Mouse (Mus musculus) c-Kit-positive CD71-negative TER-119-negative erythroid progenitor cells, embryonic 14.5 days (primary cell): ENCODE measurements around the gene Gm10251.
"Not testable (repeated sequence)": the region's sequence is repeated elsewhere in the genome, so short reads cannot be mapped to it uniquely, and the experiment has no call there.

Source experiments
- DNase-seq: peaks from one replicate; pipeline ENCODE4 v3.0.0-alpha.2; 2013; ENCODE audit warnings: low read depth

Gm10251 gene

GRCm38 (mm10) chr14:6684070-6684469 is at the start of gene Gm10251:
Gene Gm10251, minus strand, starts transcription at chr14:6684170.
- not testable (repeated sequence) for DNase-seq

DNA sequence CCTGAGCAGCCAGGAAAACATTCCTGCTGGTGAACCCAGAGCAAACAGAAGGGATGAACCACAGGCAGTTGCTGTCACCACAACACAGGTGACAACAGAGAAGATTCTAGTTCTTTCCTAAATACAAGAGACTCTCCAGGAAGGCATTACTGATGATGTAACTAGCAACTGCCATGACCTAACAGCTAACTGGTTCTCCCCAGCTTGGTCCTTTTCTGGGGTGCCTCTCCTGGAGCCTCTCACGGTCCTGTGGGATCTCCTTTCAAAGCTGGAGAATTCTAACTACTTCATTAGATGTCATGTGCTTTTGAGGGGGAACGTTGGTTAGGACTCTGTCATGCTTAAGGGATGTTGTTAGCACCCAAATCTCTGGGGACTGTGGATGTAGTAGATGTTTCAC is 36.2 kb upstream of the Gm10251 start, which contains the start of gene Gm8050:
Gm8050 (minus strand) TSS at position 101 of the 400 bp plus-strand sequence.
- DNase-seq = not testable (repeated sequence)

- not testable (repeated sequence) for DNase-seq
These were observed 61.7 kb downstream of the Gm10251 start, which contains the start of gene Gm3460 for GRCm38 (mm10) chr14:6622318-6622717. Gene Gm3460, minus strand, starts transcription at chr14:6622418.

- DNase-seq = not testable (repeated sequence)
These were observed 77.5 kb downstream of the Gm10251 start for GRCm38 (mm10) chr14:6606436-6606835.

GRCm38 (mm10) chr14:6605004-6605403 is 79.0 kb downstream of the Gm10251 start:
- DNase-seq = not testable (repeated sequence)

DNA sequence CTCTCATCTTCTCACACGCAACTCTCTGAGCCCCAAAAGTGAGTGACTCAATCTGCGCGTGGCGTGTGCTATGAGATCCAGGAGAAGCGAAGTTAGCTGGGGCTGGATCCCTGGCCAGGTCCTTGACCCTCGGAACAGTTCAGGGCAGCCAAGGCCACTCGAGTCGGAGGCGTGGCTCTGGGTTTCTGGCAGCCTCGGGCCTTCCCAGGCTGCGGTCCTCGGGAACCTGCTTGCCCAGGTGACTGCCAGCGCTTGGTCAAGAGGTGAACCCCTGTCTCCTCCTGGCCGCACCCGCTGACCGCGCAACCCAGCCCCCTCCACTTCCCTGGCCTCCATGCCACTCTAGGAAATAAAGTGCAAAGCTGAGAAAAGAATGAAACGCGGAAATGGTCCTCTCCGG is 79.4 kb downstream of the Gm10251 start:
- DNase-seq = not testable (repeated sequence)

DNA sequence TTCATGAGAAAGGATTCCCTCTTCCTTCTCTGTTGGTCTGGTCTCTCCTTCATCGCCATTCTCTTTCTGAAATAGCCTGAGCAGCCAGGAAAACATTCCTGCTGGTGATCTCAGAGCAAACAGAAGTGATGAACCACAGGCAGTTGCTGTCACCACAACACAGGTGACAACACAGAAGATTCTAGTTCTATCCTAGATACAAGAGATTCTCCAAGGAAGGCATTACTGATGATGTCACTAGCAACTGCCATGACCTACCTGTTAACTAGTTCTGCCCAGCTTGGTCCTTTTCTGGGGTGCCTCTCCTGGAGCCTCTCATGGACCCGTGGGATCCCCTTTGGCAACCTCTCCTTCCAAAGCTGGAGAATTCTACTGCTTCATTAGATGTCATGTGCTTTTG is 93.5 kb downstream of the Gm10251 start, which contains the start of gene Gm3629:
Gm3629 (minus strand) TSS at position 101 of the 400 bp plus-strand sequence.
- not testable (repeated sequence) for DNase-seq
